Mouse (Mus musculus) embryo, embryonic 11.5 days (tissue): ENCODE results near the gene Gm10097.

Source experiments
- DNase-seq: peaks from one replicate; pipeline ENCODE4 v3.0.0-alpha.2; 2012; ENCODE audit warnings: low read depth, low spot score

Gene Gm10097

DNA sequence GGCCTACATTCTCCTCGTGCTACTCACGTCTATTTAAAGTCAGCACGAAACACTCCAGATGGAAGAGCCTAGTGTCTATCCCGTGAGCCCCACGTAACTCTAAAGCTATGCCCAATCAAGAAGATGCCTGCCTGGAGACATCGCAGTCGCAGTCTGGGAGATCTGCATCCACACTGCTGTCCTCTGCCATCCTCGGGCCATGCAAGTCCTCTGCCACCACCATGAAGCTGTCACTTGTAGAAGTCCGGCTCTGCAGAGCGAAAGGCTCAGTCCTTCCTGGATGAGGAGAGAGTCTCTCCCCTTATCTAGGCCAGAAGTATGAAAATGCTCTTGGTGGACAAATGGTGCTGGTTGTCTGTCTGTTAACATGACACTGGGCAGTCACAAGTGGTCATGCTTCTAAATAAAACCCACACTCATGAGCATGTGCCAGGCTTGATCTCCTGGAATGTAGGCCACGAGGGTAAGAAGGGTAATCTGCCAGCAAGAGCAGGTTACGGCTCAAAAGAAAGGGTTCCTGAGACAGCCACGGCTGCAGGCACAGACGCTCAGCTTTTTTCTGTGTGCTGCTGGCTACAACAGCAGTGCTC, at the start of gene Gm10097:
Gene Gm10097, plus strand, starts transcription at position 517 of the 590 bp plus-strand sequence.
- DNase-seq, result no peak

DNA sequence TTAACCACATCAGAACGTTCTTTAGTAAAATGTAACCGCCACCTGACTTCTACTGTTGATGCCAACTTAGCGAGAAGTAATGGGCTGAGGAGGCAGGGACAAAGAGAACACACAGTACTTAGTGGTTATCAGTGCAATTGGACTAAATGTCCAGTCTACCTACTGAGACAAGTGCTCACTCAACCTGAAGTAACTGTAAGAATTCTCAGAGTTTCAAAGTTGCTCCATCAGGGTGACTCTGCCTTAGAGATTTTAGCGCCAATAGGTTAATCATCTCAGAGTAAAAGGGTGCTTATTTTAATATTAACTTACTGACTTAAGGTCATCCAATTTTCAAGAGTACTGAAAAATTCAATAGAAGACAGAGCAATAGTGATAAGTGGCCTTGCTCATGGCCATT, 43.1 kb upstream of the Gm10097 start:
- no peak for DNase-seq

GRCm38 (mm10) chr10:5027208-5027607, 41.8 kb upstream of the Gm10097 start:
- no peak for DNase-seq

DNA sequence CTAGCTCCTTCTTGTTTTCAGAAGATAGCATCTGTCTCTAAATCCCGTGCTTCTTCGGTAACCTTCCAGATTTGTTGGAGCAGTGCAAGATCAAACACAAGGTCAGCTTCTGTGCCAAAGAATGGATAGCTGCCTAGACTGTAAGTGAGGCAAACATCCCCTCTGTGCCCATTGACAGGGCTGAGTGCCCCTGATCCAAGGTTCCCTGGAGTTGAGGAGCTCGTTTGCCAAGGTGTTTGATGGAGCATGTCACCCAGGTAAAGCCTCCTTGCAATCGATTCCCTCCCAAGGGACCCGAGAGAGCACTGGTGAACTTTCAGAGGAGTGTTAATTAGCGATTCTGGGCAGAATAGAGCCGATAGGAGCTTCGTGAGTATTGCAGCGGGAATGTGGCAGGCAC, 40.7 kb upstream of the Gm10097 start:
- no peak for DNase-seq

DNA sequence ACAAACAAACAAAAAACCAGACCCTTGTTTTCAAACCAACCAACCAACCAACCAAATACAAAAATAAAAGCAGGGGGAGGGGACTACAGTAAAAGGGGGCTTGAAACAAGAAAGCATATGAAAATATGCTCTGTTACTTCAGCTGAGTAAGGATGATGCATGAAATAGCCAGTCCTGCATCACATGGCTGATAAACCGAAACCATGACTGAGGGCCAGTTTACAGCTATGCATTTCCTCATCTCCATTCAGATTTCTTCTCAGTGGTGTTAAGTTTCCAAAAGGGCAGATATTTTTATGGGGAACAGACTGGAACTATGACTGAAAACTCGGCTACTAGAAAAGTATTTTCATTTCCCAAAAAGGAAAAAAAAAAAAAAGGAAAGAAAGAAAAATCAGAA, 39.8 kb upstream of the Gm10097 start:
- DNase-seq, result no peak

GRCm38 (mm10) chr10:5029883-5030282, 39.1 kb upstream of the Gm10097 start:
- DNase-seq, result no peak

DNA sequence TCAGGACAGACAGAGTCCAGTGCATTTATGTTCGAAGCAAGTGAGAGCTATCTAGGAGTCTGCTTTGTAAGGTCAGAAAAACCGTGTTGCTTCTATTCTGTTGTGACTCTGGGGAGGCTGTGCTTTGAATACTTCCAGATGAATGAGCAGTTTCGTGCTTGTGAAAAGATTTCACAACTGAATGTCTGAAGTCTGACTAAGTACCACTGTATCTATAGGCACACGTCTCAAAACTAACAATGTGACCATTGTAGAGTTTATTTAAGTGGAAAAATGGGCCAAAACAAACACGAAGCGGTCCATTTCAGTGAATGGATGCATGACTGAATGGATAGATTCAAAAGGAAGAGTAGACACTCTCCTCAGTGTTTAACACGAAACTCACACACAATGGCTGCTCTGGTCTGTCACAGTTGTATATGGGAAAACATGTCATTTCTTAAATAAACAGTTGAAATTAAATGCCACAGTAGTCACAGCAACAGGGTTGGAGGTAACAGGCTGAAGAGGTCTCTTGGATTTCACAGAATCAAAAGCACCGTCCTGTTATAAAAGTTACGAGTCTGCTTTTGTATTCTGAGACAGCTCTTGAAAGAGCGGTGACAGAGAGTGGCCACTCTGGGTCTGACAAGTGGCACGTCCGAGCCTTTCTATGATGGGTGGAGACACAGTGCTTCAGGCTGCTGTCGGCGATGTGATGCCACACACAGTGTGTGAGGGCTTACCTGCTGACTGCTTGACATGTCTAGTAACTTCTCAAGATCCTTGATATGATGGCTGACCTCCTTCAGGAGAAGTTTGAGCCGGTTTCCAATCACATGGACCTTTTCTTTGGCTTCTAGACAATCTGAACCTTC, 36.6 kb upstream of the Gm10097 start:
- no peak for DNase-seq

- DNase-seq, result no peak
These were observed 27.7 kb upstream of the Gm10097 start for GRCm38 (mm10) chr10:5041254-5041653.

DNA sequence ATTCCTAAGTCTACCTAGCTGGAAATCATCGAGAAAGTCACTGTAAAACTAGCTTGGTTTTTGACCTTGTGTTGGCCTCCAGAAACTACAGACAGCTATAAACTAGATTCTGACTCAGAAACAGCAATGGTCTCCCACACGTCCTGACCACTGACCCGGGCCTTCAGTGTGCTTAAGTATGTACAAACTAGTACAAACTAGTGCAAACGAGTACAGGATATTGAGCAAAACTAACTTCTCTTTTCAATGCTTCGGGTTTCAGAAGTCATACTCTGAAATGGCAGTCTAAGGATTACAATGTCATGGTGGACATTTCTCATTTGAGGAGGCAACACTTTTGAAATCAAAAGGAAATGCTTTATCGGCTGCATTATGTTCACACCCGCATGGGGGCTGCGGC, 24.5 kb upstream of the Gm10097 start:
- DNase-seq, result no peak

DNA sequence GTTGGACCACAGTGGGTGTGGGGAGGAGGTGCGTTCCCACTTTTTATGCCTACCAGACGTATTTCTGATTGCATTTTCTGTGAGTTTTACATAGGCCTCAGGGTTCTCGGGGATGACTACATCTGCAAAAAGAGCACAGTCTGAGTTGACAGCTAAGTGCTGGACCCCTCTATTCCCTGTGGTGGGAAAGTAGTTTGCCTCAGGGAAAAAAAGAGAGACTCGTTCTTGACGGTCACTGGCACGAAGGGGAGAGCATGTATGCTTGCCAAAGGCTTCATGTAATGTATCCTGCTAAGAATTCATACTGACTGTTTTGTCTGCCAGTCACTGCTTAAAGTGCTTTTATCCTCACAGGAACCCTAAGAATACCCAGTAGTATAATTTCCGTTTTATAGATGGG, 23.8 kb upstream of the Gm10097 start:
- DNase-seq, result no peak

- DNase-seq, result no peak
These were observed 23.3 kb upstream of the Gm10097 start for GRCm38 (mm10) chr10:5045671-5046070.

GRCm38 (mm10) chr10:5056243-5056735, 12.7 kb upstream of the Gm10097 start:
- no peak for DNase-seq

GRCm38 (mm10) chr10:5056940-5057339, 12.1 kb upstream of the Gm10097 start:
- no peak for DNase-seq

GRCm38 (mm10) chr10:5057661-5058060, 11.3 kb upstream of the Gm10097 start:
- DNase-seq, result no peak

GRCm38 (mm10) chr10:5058876-5059275, 10.1 kb upstream of the Gm10097 start:
- DNase-seq, result no peak

DNA sequence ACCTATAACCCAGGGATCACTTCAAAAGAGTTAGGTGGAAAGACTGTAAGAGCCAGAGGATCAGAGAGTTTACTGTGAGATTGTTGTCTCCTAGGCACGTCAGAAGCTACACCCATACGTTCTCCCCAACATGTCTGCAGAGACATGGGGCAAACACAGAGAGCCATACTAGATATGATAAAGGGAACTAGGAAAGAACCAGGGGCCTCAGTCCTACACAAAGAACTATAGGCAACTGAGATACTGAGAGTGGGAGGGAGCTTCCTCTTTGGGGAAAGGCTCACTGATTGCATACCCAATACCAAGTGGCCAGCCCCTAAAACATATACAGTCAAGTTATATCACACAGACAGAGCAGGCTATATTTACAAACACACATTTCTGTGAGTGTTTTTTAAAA, 9.0 kb upstream of the Gm10097 start:
- no peak for DNase-seq

DNA sequence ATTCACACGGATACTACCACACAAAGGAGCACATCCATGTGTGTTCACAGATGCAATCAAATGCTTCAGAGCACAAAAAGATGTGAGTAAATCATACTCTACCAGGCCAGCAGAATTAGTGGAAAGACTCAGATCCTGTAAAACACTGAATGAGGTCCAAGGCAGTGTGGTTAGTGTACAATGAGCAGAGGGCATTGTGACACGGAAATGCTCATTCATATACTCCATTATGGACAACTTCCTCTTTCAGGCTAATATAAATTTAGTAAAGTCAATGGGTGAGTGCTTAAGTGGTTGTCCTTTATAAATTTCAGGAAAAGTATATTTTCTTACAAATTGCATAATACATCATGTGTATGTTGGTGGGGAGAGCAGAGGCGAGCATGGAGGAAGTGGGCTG, 1.9 kb upstream of the Gm10097 start:
- no peak for DNase-seq

DNA sequence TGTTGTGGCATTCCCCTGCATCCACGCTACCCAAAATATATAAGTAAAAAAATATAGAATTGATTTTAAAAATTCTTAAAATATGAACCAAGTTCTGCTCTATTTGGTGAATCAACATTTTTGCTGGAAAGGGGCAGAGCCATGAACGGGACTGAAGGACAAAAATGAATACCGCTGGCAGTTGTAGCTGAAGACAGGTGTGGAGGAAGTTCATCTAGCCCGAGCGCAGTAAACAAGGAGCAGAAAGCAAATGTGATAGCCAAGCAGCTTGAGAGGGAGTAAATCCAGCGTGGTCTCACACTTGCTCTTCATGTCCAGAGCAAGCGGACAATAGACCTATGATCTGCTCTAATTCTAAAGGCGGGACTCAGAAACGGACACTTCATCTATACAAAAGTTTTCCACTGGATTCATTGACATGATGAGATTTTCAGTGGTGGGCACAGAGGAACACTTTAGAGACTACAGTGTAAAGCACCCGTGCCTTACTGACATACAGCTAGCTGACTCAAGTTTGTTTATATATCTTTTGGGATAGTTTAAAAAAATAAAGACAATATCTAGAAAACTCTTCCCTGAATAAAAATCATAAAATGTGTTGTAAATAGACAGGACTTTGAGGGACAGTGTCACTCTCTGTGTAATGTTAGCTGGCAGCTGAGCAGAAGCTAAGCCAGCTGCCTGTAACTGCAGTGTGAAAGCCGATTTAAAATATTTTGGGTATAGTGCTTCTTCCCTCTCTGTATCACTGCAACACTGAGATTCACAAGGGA, 1.4 kb downstream of the Gm10097 start:
- DNase-seq, result no peak

DNA sequence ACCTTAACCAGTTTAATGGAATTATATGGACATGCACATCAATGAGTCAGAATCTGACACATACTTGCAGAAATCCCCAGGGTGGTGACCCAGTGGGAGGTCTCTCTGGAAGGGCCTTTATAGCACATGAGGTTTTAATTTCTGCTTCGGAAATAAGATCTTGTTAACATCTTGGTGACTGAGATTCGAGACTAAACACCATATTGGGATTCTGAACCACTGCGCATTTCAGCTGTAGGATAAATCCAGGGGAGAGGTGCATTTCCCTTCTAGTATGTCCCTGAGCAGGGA, 1.9 kb downstream of the Gm10097 start:
- DNase-seq, result no peak

GRCm38 (mm10) chr10:5072054-5072453, 3.1 kb downstream of the Gm10097 start:
- no peak for DNase-seq

GRCm38 (mm10) chr10:5075724-5076123, 6.7 kb downstream of the Gm10097 start:
- DNase-seq, result no peak

GRCm38 (mm10) chr10:5079945-5080468, 11.0 kb downstream of the Gm10097 start:
- DNase-seq, result no peak
